Mouse (Mus musculus): ENCODE data around the gene Rnpepl1.
"Not testable (repeated sequence)": the region's sequence is repeated elsewhere in the genome, so short reads cannot be mapped to it uniquely, and the experiment has no call there.

Gene Rnpepl1

DNA sequence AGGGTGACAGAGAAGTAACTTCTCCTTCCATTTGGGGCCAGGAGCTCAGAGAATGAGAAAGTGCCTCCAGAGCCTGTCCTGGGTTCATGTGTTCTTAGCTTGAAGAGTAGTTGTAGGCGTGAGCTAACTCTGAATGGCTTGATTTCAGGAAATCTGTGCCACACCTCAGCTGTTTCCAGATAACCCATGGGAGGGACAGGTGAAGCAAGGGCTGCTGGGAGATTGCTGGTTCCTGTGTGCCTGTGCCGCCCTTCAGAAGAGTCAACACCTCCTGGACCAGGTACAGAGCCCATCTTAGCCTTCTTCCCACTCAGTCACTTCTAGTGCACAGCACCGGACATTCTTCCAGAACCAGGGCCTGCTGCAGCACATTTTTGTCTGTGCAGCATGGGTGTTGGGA, 27.2 kb downstream of the Rnpepl1 start:
- DNase-seq (ENCODE audit: low read depth, low spot score), result no peak

DNA sequence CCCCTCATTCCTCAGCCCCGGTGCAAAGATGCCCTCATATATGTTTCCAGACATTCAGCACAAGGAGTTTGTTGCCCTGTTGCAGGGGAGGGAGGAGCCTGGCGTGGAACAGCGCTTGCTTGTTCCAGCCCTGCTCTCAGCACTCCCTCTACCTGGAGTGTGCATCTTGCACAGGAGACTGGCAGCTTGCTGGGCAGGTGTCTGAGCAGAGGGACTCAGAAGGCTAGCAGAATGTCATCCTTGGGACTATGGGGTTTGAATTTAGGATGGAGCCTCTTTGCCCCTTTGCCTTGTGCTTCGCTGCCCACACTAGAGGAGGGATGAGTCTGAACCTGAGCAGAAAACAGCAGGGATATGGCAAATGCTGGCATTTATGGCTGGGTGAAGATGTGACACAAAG, 29.2 kb downstream of the Rnpepl1 start:
- no peak for DNase-seq (ENCODE audit: low read depth, low spot score)

- no peak for DNase-seq (ENCODE audit: low read depth, low spot score)
These were observed 32.8 kb downstream of the Rnpepl1 start for GRCm38 (mm10) chr1:92943219-92943989.

- DNase-seq (ENCODE audit: low read depth, low spot score), result no peak
These were observed 37.4 kb downstream of the Rnpepl1 start for GRCm38 (mm10) chr1:92947966-92948365.

DNA sequence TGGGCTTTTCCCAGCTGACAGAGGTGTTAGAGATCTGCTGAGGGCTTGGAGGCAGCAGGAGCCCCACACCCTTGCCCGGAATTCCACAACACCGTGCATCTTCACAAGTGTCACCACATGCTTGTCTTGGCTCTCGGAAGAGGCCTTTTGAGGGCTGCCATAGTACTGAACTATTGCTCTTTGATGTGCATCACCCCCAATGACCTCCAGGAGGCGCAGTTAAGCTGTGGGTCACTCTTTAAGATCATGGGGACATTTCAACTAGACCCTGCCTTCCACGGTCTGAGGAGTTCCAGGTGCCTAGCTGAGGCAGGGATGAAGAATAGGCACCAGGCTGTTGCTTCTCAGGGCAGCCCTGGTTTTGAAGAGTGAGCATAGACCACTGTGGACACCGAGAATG, 38.8 kb downstream of the Rnpepl1 start:
- no peak for DNase-seq (ENCODE audit: low read depth, low spot score)

DNA sequence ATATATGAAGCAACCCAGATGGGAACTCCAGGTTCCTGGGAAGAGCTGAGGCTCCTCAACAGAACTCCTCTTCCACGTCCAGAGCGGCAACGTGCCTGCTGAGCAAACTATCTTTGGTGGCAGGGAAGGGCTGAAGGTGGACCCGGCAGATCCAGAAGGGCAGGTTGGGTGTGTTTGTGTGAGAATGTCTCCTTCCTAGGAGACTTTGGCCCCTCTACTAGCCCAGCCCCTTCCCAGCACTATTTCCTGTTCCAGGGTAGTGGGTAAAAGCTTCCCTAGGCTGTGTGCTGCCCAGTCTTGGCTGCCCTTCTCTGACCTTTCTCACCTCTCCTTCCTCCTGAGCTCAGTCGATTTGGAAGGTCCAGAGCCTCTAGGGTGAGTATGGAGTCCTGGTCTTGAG, 40.0 kb downstream of the Rnpepl1 start, which contains the start of gene Gpr35:
Gpr35 (plus strand) TSS at position 259 of the 400 bp plus-strand sequence.
- DNase-seq (ENCODE audit: low read depth, low spot score), result no peak

- DNase-seq (ENCODE audit: low read depth, low spot score), result no peak
These were observed 43.1 kb downstream of the Rnpepl1 start for GRCm38 (mm10) chr1:92953641-92954040.

- not testable (repeated sequence) for DNase-seq (ENCODE audit: low read depth, low spot score)
These were observed 46.2 kb downstream of the Rnpepl1 start for GRCm38 (mm10) chr1:92956571-92957335.

DNA sequence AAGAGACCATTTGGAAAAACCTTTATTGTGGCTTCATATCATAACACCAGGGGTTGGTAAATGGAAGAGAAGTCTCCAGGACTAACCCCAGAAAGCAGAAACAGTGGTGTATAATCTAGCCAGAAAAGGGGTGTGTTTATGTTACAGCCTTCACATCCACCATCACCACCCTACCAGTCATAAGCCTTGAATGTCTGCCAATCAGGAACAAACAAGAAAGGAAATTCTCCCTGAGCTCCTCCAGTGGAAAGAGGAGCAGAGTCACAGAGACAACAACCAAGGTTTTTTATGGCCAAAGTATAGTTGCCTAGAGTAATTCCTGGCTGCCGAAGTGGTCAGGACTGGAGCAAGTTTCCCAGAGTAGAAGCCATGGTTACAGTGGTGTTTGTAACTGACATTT, 48.4 kb downstream of the Rnpepl1 start:
- DNase-seq (ENCODE audit: low read depth, low spot score), result no peak

GRCm38 (mm10) chr1:92970791-92971190, 60.2 kb downstream of the Rnpepl1 start:
- DNase-seq (ENCODE audit: low read depth, low spot score), result not testable (repeated sequence)

GRCm38 (mm10) chr1:92971879-92972795, 61.6 kb downstream of the Rnpepl1 start:
- no peak for DNase-seq (ENCODE audit: low read depth, low spot score)

DNA sequence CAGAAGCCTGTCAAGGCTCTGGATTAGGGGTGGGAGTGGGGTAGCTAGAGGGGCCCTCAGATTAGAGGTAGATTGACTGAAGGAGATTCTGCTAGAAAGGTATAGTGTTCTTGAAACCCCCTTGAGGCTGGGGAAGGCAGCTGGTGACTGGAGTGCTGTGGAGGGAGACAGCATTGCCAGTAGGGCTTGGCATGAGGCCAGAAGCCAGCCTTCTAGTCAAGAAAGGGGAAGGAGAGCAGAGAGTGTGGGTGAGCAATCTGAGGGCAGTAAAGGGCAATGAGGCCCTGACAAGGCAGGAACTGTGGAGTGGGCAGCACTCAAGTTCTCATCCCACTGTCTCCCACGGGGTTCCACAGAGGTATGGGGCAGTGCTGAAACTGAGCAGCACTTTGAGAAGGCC, 62.3 kb downstream of the Rnpepl1 start:
- DNase-seq (ENCODE audit: low read depth, low spot score), result peak; percentile 33

Measured in telencephalon, adult 2 months (tissue).